Mouse (Mus musculus) C2C12 (cell line): ENCODE measurements at regions not wholly inside any gene's neighbourhood (a gene's known extent, or its start where the extent isn't known, plus 50 kb on each side); places are given as distances from the start of the nearest gene placed in this dataset.

Source experiments
- H3K27me3 ChIP-seq: one replicate; pipeline ENCODE4 v1.6.1; 2011; ENCODE audit not compliant: control insufficient read depth, insufficient read depth, insufficient read length
- H3K36me3 ChIP-seq: one replicate; pipeline ENCODE4 v1.6.1; 2011; ENCODE audit not compliant: control insufficient read depth, insufficient read depth
- H3K4me3 ChIP-seq: one replicate; pipeline ENCODE4 v1.5.1; 2011; ENCODE audit warnings: mild to moderate bottlenecking, control low read depth; ENCODE audit not compliant: poor library complexity, insufficient read depth, severe bottlenecking
- H3K79me2 ChIP-seq: one replicate; pipeline ENCODE4 v1.6.1; 2011; ENCODE audit not compliant: control insufficient read depth, insufficient read depth
- H3K79me3 ChIP-seq: one replicate; pipeline ENCODE4 v1.6.1; 2011; ENCODE audit warnings: low read depth, control low read depth
- H3ac ChIP-seq: one replicate; pipeline ENCODE3; 2011; ENCODE audit warnings: low read depth; ENCODE audit not compliant: control insufficient read depth, insufficient read length
- CEBPB ChIP-seq: IDR thresholded peaks from one replicate; pipeline ENCODE4 v1.6.1; 2011; ENCODE audit warnings: low read depth, mild to moderate bottlenecking, control low read depth, moderate library complexity
- CTCF ChIP-seq: IDR thresholded peaks from one replicate; pipeline ENCODE4 v1.5.1; 2011; ENCODE audit not compliant: control insufficient read depth, insufficient read depth, insufficient read length
- FOSL1 ChIP-seq: IDR thresholded peaks from one replicate; pipeline ENCODE4 v1.8.0; 2011; ENCODE audit warnings: mild to moderate bottlenecking, low read length; ENCODE audit not compliant: poor library complexity, insufficient read depth, severe bottlenecking
- MAX ChIP-seq: IDR thresholded peaks from one replicate; pipeline ENCODE4 v1.6.1; 2011; ENCODE audit warnings: mild to moderate bottlenecking, control low read depth
- MYOD1 ChIP-seq: IDR thresholded peaks from one replicate; pipeline ENCODE4 v1.6.1; 2011; ENCODE audit warnings: low read depth; ENCODE audit not compliant: control insufficient read depth, insufficient read length
- MYOG ChIP-seq: IDR thresholded peaks from one replicate; pipeline ENCODE4 v1.6.1; 2011; ENCODE audit not compliant: control insufficient read depth, insufficient read length; ENCODE audit errors: extremely low read depth
- USF1 ChIP-seq: IDR thresholded peaks from one replicate; pipeline ENCODE4 v1.6.1; 2011; ENCODE audit warnings: low read depth, mild to moderate bottlenecking, control low read depth, moderate library complexity

DNA sequence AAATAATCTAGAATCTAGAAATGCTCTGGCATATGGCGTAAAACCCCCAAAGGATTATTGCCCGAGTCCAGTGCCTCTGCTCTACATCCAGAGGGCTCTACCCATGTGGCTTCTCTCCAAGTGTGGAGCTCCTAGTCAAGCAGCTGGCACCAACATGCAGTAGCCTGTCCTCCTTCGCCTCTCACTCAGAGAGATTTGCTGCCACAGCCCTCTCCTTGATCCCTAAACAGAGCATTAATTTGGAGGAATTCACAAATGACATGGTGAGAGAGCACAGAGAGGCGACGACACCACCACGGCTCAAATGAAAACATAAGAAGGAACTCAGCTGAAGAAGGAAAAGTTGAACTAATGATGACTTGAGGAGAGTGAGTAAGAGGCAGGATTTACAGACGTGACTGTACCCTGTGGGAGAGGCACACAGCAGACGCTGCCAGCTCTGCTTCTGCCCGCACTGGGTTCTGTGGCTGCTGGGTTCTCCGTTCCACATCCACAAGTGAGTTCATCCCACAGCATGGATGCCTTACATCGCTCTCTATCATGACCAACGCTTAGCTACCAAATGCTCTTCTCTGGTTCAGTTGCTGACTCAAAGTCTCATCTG lies 132.8 kb downstream of the Ibtk start:
- Histone ChIP-seq H3K36me3 (no peaks in the 10 kb centered on the region), H3ac (no peak overlapping the region), H3K27me3 (no peaks in the 10 kb centered on the region), H3K4me3 (no peak overlapping the region), H3K79me2 (no peaks in the 10 kb centered on the region), H3K79me3 (no peaks in the 10 kb centered on the region)
- no peak for TF ChIP-seq FOSL1
- TF ChIP-seq MYOD1, result no peak
- TF ChIP-seq CEBPB, result no peak
- TF ChIP-seq CTCF, result no peak
- TF ChIP-seq MAX, result no peak
- TF ChIP-seq USF1, result no peak
- no peak for TF ChIP-seq MYOG

DNA sequence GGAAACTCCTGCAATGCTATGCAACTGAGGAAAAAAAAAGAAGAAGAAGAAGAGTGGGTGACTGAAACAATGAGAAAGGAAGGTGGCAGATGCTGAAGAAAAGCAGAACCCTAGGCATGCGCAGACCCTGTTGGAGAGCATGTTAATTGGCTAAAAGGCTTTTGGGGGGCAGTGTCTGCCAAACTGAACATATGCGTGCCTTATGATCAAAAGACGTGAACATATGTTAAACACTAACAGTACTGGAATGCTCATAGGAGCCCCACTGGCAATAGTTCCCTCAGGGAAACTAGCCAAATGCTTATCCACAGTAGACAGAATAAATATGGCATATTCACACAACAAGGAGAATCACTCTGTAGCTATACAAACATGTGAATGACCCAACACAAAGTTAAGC lies 140.0 kb downstream of the Ibtk start:
- Histone ChIP-seq H3K79me2 (no peaks in the 10 kb centered on the region), H3K79me3 (no peaks in the 10 kb centered on the region), H3ac (no peak overlapping the region), H3K27me3 (no peaks in the 10 kb centered on the region), H3K36me3 (no peaks in the 10 kb centered on the region), H3K4me3 (no peak overlapping the region)
- TF ChIP-seq CTCF, result no peak
- TF ChIP-seq USF1, result no peak
- TF ChIP-seq MAX, result no peak
- no peak for TF ChIP-seq MYOG
- no peak for TF ChIP-seq FOSL1
- no peak for TF ChIP-seq CEBPB
- TF ChIP-seq MYOD1, result no peak

DNA sequence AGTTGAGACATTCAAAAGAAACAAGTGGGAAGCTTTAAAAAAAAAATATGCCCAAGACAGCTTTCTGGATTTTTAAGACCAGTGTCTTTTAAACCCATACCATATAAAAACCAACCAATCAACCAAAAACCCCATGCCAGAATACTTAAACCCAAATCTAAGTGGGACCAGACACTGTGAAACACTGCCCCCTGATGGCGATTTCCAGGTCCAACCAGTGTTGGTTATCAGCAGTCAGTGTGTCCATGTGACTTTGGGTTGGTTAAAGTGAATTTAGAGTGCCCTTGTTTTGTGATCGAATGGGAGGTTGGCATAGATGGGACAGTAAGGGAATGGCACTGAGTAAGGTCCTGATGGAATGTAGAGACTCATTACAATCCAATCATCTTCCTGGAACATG lies 152.2 kb downstream of the Ibtk start:
- Histone ChIP-seq H3ac (no peak overlapping the region), H3K79me2 (no peaks in the 10 kb centered on the region), H3K4me3 (no peak overlapping the region), H3K27me3 (no peaks in the 10 kb centered on the region), H3K36me3 (no peaks in the 10 kb centered on the region), H3K79me3 (no peaks in the 10 kb centered on the region)
- TF ChIP-seq MAX (no peak), CTCF (peak; percentile 10)

DNA sequence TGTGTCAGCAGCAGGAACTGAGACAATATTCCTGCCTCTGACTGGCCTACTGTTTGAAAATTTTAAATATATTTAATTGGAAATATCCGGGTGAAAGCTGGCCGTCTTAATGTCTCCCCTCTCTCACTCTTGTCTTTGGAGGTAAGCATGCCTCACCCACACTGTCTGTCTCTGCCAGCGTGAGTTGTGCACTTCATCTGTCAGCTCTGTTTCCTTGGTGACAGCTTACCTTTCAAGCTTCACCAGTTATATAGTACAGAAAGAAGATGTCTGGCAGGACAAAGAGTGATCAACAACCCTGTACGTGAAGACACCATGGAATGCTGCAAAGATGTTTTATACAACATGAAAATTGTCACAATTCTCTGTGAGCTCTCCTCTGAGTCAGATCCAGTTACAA lies 155.3 kb downstream of the Ibtk start:
- TF ChIP-seq FOSL1 (no peak), MAX (no peak), MYOD1 (no peak), CEBPB (no peak), USF1 (no peak), CTCF (no peak), MYOG (no peak)
- no peaks in the 10 kb centered on the region for H3K36me3 ChIP-seq
- no peak overlapping the region for H3K4me3 ChIP-seq
- H3K79me3 ChIP-seq, result no peaks in the 10 kb centered on the region
- H3K27me3 ChIP-seq, result no peaks in the 10 kb centered on the region
- no peak overlapping the region for H3ac ChIP-seq
- no peaks in the 10 kb centered on the region for H3K79me2 ChIP-seq

DNA sequence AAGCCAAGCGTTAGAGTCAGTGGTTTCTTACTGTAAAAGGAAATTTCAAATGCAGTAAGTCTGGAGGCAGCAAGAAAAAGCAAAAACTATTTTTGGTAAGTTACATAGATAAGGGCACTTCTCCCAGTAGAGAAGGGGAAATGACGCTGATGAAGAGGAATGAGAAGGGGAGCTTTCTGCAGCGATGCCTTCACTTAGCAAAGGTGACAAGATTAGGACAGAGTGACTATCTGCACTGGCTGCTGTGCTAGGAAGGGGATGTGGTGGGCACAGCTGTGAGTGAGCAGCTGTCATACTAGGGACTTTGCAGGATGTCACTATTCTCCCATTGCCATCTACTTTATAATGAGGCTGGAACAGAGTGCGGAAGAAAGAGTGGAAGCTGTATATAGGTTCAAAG lies 156.5 kb downstream of the Ibtk start:
- Histone ChIP-seq H3K79me3 (no peaks in the 10 kb centered on the region), H3K36me3 (no peaks in the 10 kb centered on the region), H3ac (no peak overlapping the region), H3K27me3 (no peaks in the 10 kb centered on the region), H3K79me2 (no peaks in the 10 kb centered on the region), H3K4me3 (no peak overlapping the region)
- TF ChIP-seq USF1 (no peak), FOSL1 (no peak), CEBPB (no peak), MAX (no peak)

DNA sequence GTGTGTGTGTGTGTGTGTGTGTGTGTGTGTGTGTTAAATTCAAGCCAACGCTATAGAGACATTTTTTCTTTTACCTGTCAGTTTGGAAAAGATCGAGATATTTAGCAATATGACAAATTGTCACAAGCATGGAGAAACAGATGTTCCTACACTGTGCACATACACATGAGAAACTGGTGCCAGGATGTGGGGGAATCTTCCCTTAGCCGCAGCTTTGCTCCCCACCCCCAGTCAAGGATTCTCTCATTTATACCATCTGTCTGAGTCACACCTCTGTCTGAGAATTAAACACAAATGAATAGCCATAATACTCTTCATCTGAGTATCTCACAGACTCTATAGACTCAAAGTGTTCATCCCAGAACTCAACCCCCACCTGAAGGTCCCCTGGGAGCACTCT lies 159.9 kb downstream of the Ibtk start:
- H3ac ChIP-seq, result no peak overlapping the region
- H3K79me2 ChIP-seq, result no peaks in the 10 kb centered on the region
- no peaks in the 10 kb centered on the region for H3K79me3 ChIP-seq
- no peak overlapping the region for H3K4me3 ChIP-seq
- TF ChIP-seq CEBPB (no peak), USF1 (no peak), MYOG (no peak), FOSL1 (no peak), MYOD1 (no peak), MAX (no peak), CTCF (no peak)
- no peaks in the 10 kb centered on the region for H3K27me3 ChIP-seq
- no peaks in the 10 kb centered on the region for H3K36me3 ChIP-seq
